Mouse (Mus musculus) midbrain, embryonic 14.5 days (tissue): ENCODE results near the gene Aqp9. TPM values are rescaled to one million over a fixed set of nuclear protein-coding genes. Genes with fewer than 3 reads are reported as not detected.

ENCODE experiments used
- polyA plus RNA-seq: library from polyadenylated mRNA; unstranded; fragments of >200 nt; fragmentation: Nextera tagmentation; extraction: Ambion mirVana; gene quantifications from 2 replicates; pipeline ENCODE4 v1.2.1, GENCODE M21; 2014

Gene Aqp9
- polyA plus RNA-seq, 1 experiment from 2014 or later, result 0.61 TPM

Other genes with a start within 250 kb of the Aqp9 start
- not detected in 2 replicates for gene Lipc, start 216.5 kb downstream of the Aqp9 start, polyA plus RNA-seq
- 0.36 and 16.0 TPM in 2 replicates for gene Aldh1a2, start 47.1 kb upstream of the Aqp9 start, polyA plus RNA-seq